Mouse (Mus musculus) intestine, postnatal 0 days (tissue): ENCODE measurements around the gene Gars. TPM values are rescaled to one million over a fixed set of nuclear protein-coding genes. Genes with fewer than 3 reads are reported as not detected.
A peak's percentile ranks its signal among the peaks of the same experiment; 100 is the strongest.

Experiments used
- ATAC-seq: fragments of 200-750 bp; cut with Nextera tagmentation; 2 replicates; pipeline ENCODE4 v1.8.0; 2017; ENCODE audit warnings: mild to moderate bottlenecking, moderate TSS enrichment, moderate library complexity
- H3K27ac ChIP-seq: fragments of 300-500 bp; sonication (generic); 2 replicates; pipeline ENCODE4 v1.5.1; 2014; ENCODE audit warnings: mild to moderate bottlenecking, low read depth, low read length, moderate library complexity
- H3K27me3 ChIP-seq: fragments of 300-500 bp; sonication (generic); replicated peaks from 2 replicates; pipeline ENCODE4 v1.6.1; 2014; ENCODE audit warnings: low read length, mixed read lengths; ENCODE audit not compliant: control insufficient read depth, insufficient read depth
- H3K36me3 ChIP-seq: fragments of 300-500 bp; sonication (generic); 2 replicates; pipeline ENCODE4 v1.6.1; 2014; ENCODE audit warnings: mild to moderate bottlenecking, moderate library complexity; ENCODE audit not compliant: control insufficient read depth, insufficient read depth
- H3K4me1 ChIP-seq: fragments of 300-500 bp; sonication (generic); replicated peaks from 2 replicates; pipeline ENCODE4 v1.6.1; 2014; ENCODE audit warnings: antibody characterized with exemption, low read length, mixed read lengths; ENCODE audit not compliant: control insufficient read depth, insufficient read depth
- H3K4me2 ChIP-seq: fragments of 300-500 bp; sonication (generic); replicated peaks from 2 replicates; pipeline ENCODE4 v1.6.1; 2014; ENCODE audit warnings: low read depth, mild to moderate bottlenecking, moderate library complexity
- H3K4me3 ChIP-seq: fragments of 300-500 bp; sonication (generic); 2 replicates; pipeline ENCODE4 v1.5.1; 2014; ENCODE audit warnings: low read depth, low read length
- H3K9ac ChIP-seq: fragments of 300-500 bp; sonication (generic); 2 replicates; pipeline ENCODE4 v1.6.1; 2014; ENCODE audit warnings: mild to moderate bottlenecking, low read depth, low read length
- H3K9me3 ChIP-seq: fragments of 300-500 bp; sonication (generic); 2 replicates; pipeline ENCODE4 v1.6.1; 2016; ENCODE audit warnings: mixed run types; ENCODE audit not compliant: control insufficient read depth
- CTCF ChIP-seq: sonication (generic); IDR thresholded peaks from 2 replicates; pipeline ENCODE4 v1.5.1; 2016; ENCODE audit warnings: low read depth, mild to moderate bottlenecking, control low read depth, antibody characterized with exemption, moderate library complexity
- WGBS: fragments of 180-500 bp; shearing (Covaris S2); extraction: QIAGEN DNeasy Blood & Tissue Kit; methylation state at CpG from one replicate; pipeline ENCODE4 v1.1.7; 2014; 5-methylcytosine and 5-hydroxymethylcytosine counted together
- polyA plus RNA-seq: library from polyadenylated mRNA; unstranded; fragments of >200 nt; fragmentation: Nextera tagmentation; extraction: Ambion mirVana; gene quantifications from 2 replicates; pipeline ENCODE4 v1.2.1, GENCODE M21; 2015

Gars gene
- polyA plus RNA-seq, 1 experiment from 2014 or later: 67.7 TPM

GRCm38 (mm10) chr6:55021806-55022205 lies 16.0 kb upstream of the Gars start:
- H3K36me3 ChIP-seq: no peaks in the 10 kb centered on the region

GRCm38 (mm10) chr6:55027642-55028041 lies 10.2 kb upstream of the Gars start:
- Histone ChIP-seq H3K9ac (no peak overlapping the region), H3K27ac (no peak overlapping the region), H3K27me3 (no peaks in the 10 kb centered on the region), H3K4me1 (no peaks in the 10 kb centered on the region), H3K9me3 (no peaks in the 10 kb centered on the region), H3K4me2 (no peak overlapping the region), H3K36me3 (no peaks in the 10 kb centered on the region), H3K4me3 (no peak overlapping the region)
- WGBS: 47% methylated on average over 2 of the region's 2 CpGs
- no peak for TF ChIP-seq CTCF
- ATAC-seq: no peak

More at GRCm38 (mm10) chr6:55021806-55022205, 16.0 kb upstream of the Gars start:
- Histone ChIP-seq H3K9ac (no peak overlapping the region), H3K4me3 (no peak overlapping the region), H3K4me1 (no peaks in the 10 kb centered on the region), H3K9me3 (no peaks in the 10 kb centered on the region), H3K27ac (no peak overlapping the region), H3K4me2 (no peak overlapping the region), H3K27me3 (no peaks in the 10 kb centered on the region)
- TF ChIP-seq CTCF: no peak
- WGBS: 69% methylated on average over 7 of the region's 7 CpGs
- ATAC-seq: no peak

DNA sequence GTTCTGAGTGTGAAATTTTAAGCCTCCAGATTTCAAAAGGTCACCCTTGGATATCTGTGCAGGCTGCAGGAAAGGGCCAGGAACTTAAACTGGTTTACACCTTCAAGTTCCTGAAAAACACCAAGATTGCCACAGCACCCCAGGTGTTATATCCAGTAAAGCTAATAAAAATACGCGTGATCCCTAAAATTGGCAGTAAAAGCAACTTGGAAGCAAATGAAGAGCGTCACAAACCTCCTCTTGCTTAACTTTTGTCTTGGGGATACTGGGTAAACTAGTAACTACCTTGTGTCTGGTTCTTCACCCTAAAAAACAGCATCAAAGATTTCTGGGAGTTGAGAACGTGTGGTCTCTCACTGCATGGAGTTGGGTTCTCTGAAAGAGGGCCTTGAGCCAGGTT lies 1.1 kb upstream of the Gars start:
- no peak for ATAC-seq
- Histone ChIP-seq H3K4me1 (0 out of 2 replicates have a peak, but pooled peaks cover 3% of the 10 kb centered on the region), H3K4me3 (no peak overlapping the region), H3K36me3 (no peaks in the 10 kb centered on the region), H3K27me3 (no peaks in the 10 kb centered on the region), H3K4me2 (no peak overlapping the region), H3K9me3 (no peaks in the 10 kb centered on the region), H3K27ac (no peak overlapping the region), H3K9ac (no peak overlapping the region)
- WGBS: 88% methylated on average over 4 of the region's 4 CpGs
- TF ChIP-seq CTCF: no peak

DNA sequence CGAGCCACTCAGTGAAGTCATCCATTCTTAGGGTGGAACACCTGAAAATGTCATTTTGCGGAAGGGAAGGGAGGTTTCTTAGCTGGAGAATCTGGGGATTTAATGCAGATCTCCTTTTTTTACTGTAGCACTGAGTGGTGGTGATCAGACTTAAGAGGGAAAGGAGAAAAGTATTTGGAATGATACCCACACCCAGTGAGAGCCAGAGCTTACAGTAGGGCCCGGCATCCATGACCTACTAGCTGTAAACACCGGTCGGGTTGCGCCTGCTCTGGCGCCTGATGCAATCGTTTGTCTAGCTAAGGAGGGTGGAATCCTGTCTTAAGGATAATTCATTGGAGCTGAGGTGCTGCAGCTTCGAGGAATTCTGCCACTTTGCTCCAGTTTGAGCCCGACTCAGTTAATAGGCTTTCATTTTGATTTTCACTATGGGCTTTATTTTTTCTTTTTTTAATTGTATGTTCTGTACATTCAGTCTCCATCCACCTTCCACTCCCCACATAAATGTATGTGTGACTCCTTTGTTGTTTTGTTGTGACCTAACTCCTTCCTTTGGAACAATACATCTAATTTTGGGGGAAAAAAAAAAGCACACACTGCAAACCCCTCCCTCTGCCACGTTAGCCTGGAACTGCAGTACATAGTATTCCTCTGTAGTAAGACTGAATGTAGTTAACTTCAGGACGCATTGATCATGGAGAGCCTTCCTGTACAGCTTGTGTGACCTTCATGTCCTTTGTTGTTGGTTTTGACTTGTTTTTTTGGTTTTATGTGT lies 1.1 kb downstream of the Gars start:
- no peak for TF ChIP-seq CTCF
- peak overlapping the region; percentile 91 for H3K4me2 ChIP-seq
- H3K27me3 ChIP-seq: no peaks in the 10 kb centered on the region
- H3K36me3 ChIP-seq: no peaks in the 10 kb centered on the region
- WGBS: 1% methylated on average over 12 of the region's 12 CpGs
- H3K4me3 ChIP-seq: peak overlapping the region; percentile 96
- H3K4me1 ChIP-seq: 0 out of 2 replicates have a peak, but pooled peaks cover 7% of the 10 kb centered on the region
- H3K9ac ChIP-seq: peak overlapping the region; percentile 93
- peak overlapping the region; percentile 92 for H3K27ac ChIP-seq
- 0 out of 2 replicates have a peak, but pooled peaks have one; percentile 23 for ATAC-seq
- H3K9me3 ChIP-seq: no peaks in the 10 kb centered on the region

DNA sequence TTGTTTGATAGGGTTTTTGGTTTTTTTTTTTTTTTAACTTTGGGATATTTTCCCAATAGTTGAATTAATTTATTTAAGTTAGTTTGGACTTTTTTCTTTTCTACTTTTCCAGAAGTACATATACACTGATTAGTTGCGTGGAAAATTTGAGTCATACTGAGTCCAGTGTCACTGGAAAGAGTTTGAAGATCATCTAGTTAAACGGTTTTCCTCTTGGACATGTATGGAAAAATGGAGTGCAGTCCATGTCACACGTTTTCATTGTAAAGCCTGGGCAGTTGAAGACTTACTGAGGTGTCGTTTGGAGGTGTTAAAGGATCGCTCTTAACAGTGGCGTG lies 1.6 kb downstream of the Gars start:
- H3K4me3 ChIP-seq: no peak overlapping the region; the same call in 1 of the 2 replicates
- no peak overlapping the region for H3K27ac ChIP-seq
- peak overlapping the region; percentile 91; the same call in 1 of the 2 replicates for H3K4me2 ChIP-seq
- TF ChIP-seq CTCF: no peak
- H3K9me3 ChIP-seq: no peaks in the 10 kb centered on the region
- H3K36me3 ChIP-seq: no peaks in the 10 kb centered on the region
- WGBS: 74% methylated on average over 6 of the region's 6 CpGs
- no peak overlapping the region for H3K9ac ChIP-seq
- ATAC-seq: no peak
- no peaks in the 10 kb centered on the region for H3K27me3 ChIP-seq
- H3K4me1 ChIP-seq: 0 out of 2 replicates have a peak, but pooled peaks cover 7% of the 10 kb centered on the region

DNA sequence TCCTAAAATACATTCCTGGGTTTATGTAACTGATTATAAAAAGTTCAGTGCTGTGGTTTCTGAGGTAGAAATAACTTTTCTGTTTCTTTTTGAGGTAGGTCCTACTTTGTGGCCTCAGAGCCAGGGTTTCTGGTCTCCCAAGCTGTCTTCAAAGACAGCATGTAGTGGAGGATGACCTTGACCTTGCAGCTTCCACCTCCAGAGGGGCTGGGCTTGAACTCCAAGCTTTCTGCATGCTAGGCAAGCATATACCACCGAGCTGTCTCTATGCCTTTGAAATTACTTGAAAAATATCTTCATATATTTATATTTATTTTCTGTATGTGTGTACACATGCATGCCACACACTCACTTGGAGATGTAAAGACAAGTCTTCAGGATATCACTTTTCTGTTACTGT lies 2.2 kb downstream of the Gars start:
- Histone ChIP-seq H3K4me1 (0 out of 2 replicates have a peak, but pooled peaks cover 7% of the 10 kb centered on the region), H3K36me3 (no peaks in the 10 kb centered on the region), H3K27ac (no peak overlapping the region), H3K4me2 (no peak overlapping the region), H3K4me3 (no peak overlapping the region), H3K27me3 (no peaks in the 10 kb centered on the region), H3K9ac (no peak overlapping the region), H3K9me3 (no peaks in the 10 kb centered on the region)
- 66% methylated on average over 1 of the region's 1 CpGs for WGBS
- no peak for ATAC-seq
- TF ChIP-seq CTCF: no peak
